Mouse (Mus musculus) MEL (cell line): ENCODE data around the gene Flcn. TPM values are rescaled to one million over a fixed set of nuclear protein-coding genes. Genes with fewer than 3 reads are reported as not detected.

ENCODE experiments used
- DNase-seq: peaks from one replicate; pipeline ENCODE4 v3.0.0; 2011; ENCODE audit warnings: low read depth, low spot score
- H3K27ac ChIP-seq: 2 replicates; pipeline ENCODE4 v1.5.1; 2012; ENCODE audit warnings: low read depth, mild to moderate bottlenecking, control low read depth, low read length, moderate library complexity; ENCODE audit not compliant: control insufficient read depth
- H3K27me3 ChIP-seq, 2 experiments: fragments of 150-350 bp in 1 of 2; sonication (generic) in 1 of 2; 2 replicates each; pipeline ENCODE4 v1.6.1; 2012; ENCODE audit warnings: low read length in 2 of 2, mild to moderate bottlenecking in 2 of 2, improper control_type of control experiment in 1 of 2, moderate library complexity in 1 of 2; ENCODE audit not compliant: insufficient read depth in 2 of 2, control insufficient read depth in 1 of 2
- H3K36me3 ChIP-seq, 2 experiments: 2 replicates each; pipeline ENCODE4 v1.6.1; 2012 to 2014; ENCODE audit warnings: low read length in 2 of 2, improper control_type of control experiment in 1 of 2, inconsistent platforms in 1 of 2, mild to moderate bottlenecking in 1 of 2; ENCODE audit not compliant: insufficient read depth in 2 of 2, control insufficient read depth in 1 of 2
- H3K4me1 ChIP-seq, 2 experiments: fragments of 150-350 bp in 1 of 2; sonication (generic) in 1 of 2; 2 replicates each; pipeline ENCODE4 v1.6.1; 2012; ENCODE audit warnings: low read length in 2 of 2, improper control_type of control experiment in 1 of 2, mild to moderate bottlenecking in 1 of 2; ENCODE audit not compliant: insufficient read depth in 2 of 2, control insufficient read depth in 1 of 2
- H3K4me3 ChIP-seq, 2 experiments: fragments of 150-350 bp in 1 of 2; sonication (generic) in 1 of 2; 2 replicates each; pipeline ENCODE4 v1.5.1; 2012; ENCODE audit warnings: low read depth in 2 of 2, low read length in 2 of 2, mild to moderate bottlenecking in 2 of 2, moderate library complexity in 2 of 2, control low read depth in 1 of 2, improper control_type of control experiment in 1 of 2; ENCODE audit not compliant: control insufficient read depth in 1 of 2, insufficient read depth in 1 of 2
- H3K79me2 ChIP-seq: 2 replicates; pipeline ENCODE4 v1.6.1; 2012; ENCODE audit warnings: mild to moderate bottlenecking, low read length, moderate library complexity; ENCODE audit not compliant: control insufficient read depth, poor library complexity, insufficient read depth
- H3K9ac ChIP-seq: 2 replicates; pipeline ENCODE4 v1.6.1; 2012; ENCODE audit warnings: low read depth, mild to moderate bottlenecking, control low read depth, low read length, moderate library complexity; ENCODE audit not compliant: control insufficient read depth, poor library complexity, severe bottlenecking
- H3K9me3 ChIP-seq: fragments of 150-350 bp; sonication (generic); replicated peaks from 2 replicates; pipeline ENCODE4 v1.6.1; 2012; ENCODE audit warnings: mild to moderate bottlenecking, low read length, improper control_type of control experiment, moderate library complexity; ENCODE audit not compliant: insufficient read depth
- BHLHE40 ChIP-seq: IDR thresholded peaks from 2 replicates; pipeline ENCODE4 v1.6.1; 2012; ENCODE audit warnings: low read depth, mild to moderate bottlenecking, inconsistent platforms, low read length, improper control_type of control experiment, borderline replicate concordance
- CHD1 ChIP-seq: IDR thresholded peaks from 2 replicates; pipeline ENCODE4 v1.6.1; 2012; ENCODE audit warnings: low read depth, mild to moderate bottlenecking, inconsistent platforms, low read length, improper control_type of control experiment
- CTCF ChIP-seq, 3 experiments: IDR thresholded peaks in 2 of 3; conservative IDR thresholded peaks in 1 of 3; 2 replicates each; pipeline ENCODE4 v1.5.1; 2011 to 2012; ENCODE audit warnings: low read length in 3 of 3, low read depth in 2 of 3, mild to moderate bottlenecking in 2 of 3, improper control_type of control experiment in 1 of 3, inconsistent platforms in 1 of 3, mixed read lengths in 1 of 3, moderate library complexity in 1 of 3; ENCODE audit not compliant: control insufficient read depth in 1 of 3, insufficient read depth in 1 of 3, poor library complexity in 1 of 3, severe bottlenecking in 1 of 3
- E2F4 ChIP-seq: IDR thresholded peaks from 2 replicates; pipeline ENCODE4 v1.6.1; 2011; ENCODE audit warnings: low read depth, low read length, improper control_type of control experiment, borderline replicate concordance
- EP300 ChIP-seq, 2 experiments: IDR thresholded peaks; 2 replicates each; pipeline ENCODE4 v1.6.1; 2011; ENCODE audit warnings: improper control_type of control experiment in 2 of 2, low read length in 2 of 2, low read depth in 1 of 2, mild to moderate bottlenecking in 1 of 2
- ETS1 ChIP-seq: IDR thresholded peaks from 2 replicates; pipeline ENCODE4 v1.6.1; 2012; ENCODE audit warnings: low read depth, mild to moderate bottlenecking, inconsistent platforms, low read length, improper control_type of control experiment, moderate library complexity
- HCFC1 ChIP-seq: IDR thresholded peaks from 2 replicates; pipeline ENCODE4 v1.6.1; 2012; ENCODE audit warnings: low read depth, mild to moderate bottlenecking, inconsistent platforms, low read length, improper control_type of control experiment, moderate library complexity
- MAX ChIP-seq: IDR thresholded peaks from 2 replicates; pipeline ENCODE4 v1.6.1; 2011; ENCODE audit warnings: low read length, improper control_type of control experiment
- MAZ ChIP-seq: IDR thresholded peaks from 2 replicates; pipeline ENCODE4 v1.6.1; 2012; ENCODE audit warnings: low read depth, mild to moderate bottlenecking, inconsistent platforms, low read length, improper control_type of control experiment
- MEF2A ChIP-seq: IDR thresholded peaks from 2 replicates; pipeline ENCODE4 v1.6.1; 2014; ENCODE audit warnings: low read depth, mild to moderate bottlenecking, inconsistent platforms, low read length, improper control_type of control experiment; ENCODE audit not compliant: poor library complexity, insufficient replicate concordance, severe bottlenecking; ENCODE audit errors: extremely low read depth
- MXI1 ChIP-seq: IDR thresholded peaks from 2 replicates; pipeline ENCODE4 v1.6.1; 2011; ENCODE audit warnings: mild to moderate bottlenecking, low read depth, low read length, improper control_type of control experiment
- MYB ChIP-seq: IDR thresholded peaks from 2 replicates; pipeline ENCODE4 v1.6.1; 2011; ENCODE audit warnings: mild to moderate bottlenecking, low read depth, low read length, improper control_type of control experiment
- MYC ChIP-seq: IDR thresholded peaks from 2 replicates; pipeline ENCODE4 v1.6.1; 2011; ENCODE audit warnings: low read depth, mild to moderate bottlenecking, low read length, improper control_type of control experiment, moderate library complexity
- NELFE ChIP-seq: IDR thresholded peaks from 2 replicates; pipeline ENCODE4 v1.6.1; 2011; ENCODE audit warnings: low read depth, low read length, improper control_type of control experiment
- NRF1 ChIP-seq: IDR thresholded peaks from 2 replicates; pipeline ENCODE4 v1.6.1; 2014; ENCODE audit warnings: low read depth, mild to moderate bottlenecking, inconsistent platforms, low read length, improper control_type of control experiment, moderate library complexity; ENCODE audit not compliant: poor library complexity, insufficient read depth, severe bottlenecking
- POLR2AphosphoS5 ChIP-seq: IDR thresholded peaks from 2 replicates; pipeline ENCODE4 v1.6.1; 2012; ENCODE audit warnings: low read depth, borderline replicate concordance, mild to moderate bottlenecking, inconsistent platforms, low read length, moderate library complexity, mixed read lengths
- RAD21 ChIP-seq: IDR thresholded peaks from 2 replicates; pipeline ENCODE4 v1.6.1; 2011; ENCODE audit warnings: mild to moderate bottlenecking, low read depth, low read length, improper control_type of control experiment
- RCOR1 ChIP-seq: IDR thresholded peaks from 2 replicates; pipeline ENCODE4 v1.6.1; 2012; ENCODE audit warnings: low read depth, mild to moderate bottlenecking, inconsistent platforms, low read length, improper control_type of control experiment
- SIN3A ChIP-seq: IDR thresholded peaks from 2 replicates; pipeline ENCODE4 v1.6.1; 2012; ENCODE audit warnings: low read length, improper control_type of control experiment, inconsistent platforms
- SMC3 ChIP-seq: IDR thresholded peaks from 2 replicates; pipeline ENCODE4 v1.6.1; 2011; ENCODE audit warnings: low read depth, low read length, improper control_type of control experiment
- TAL1 ChIP-seq: IDR thresholded peaks from 2 replicates; pipeline ENCODE4 v1.6.1; 2012; ENCODE audit warnings: mild to moderate bottlenecking, inconsistent platforms, low read length, moderate library complexity, mixed read lengths
- TBP ChIP-seq: IDR thresholded peaks from 2 replicates; pipeline ENCODE4 v1.8.0; 2011; ENCODE audit warnings: low read depth, low read length, improper control_type of control experiment
- TCF12 ChIP-seq: IDR thresholded peaks from 2 replicates; pipeline ENCODE4 v1.6.1; 2014; ENCODE audit warnings: low read depth, mild to moderate bottlenecking, inconsistent platforms, low read length, improper control_type of control experiment, moderate library complexity
- UBTF ChIP-seq: IDR thresholded peaks from 2 replicates; pipeline ENCODE4 v1.6.1; 2012; ENCODE audit warnings: low read depth, mild to moderate bottlenecking, inconsistent platforms, low read length, improper control_type of control experiment, moderate library complexity, borderline replicate concordance; ENCODE audit not compliant: insufficient read depth
- USF1 ChIP-seq: IDR thresholded peaks from 2 replicates; pipeline ENCODE4 v1.6.1; 2014; ENCODE audit warnings: low read depth, mild to moderate bottlenecking, inconsistent platforms, low read length, improper control_type of control experiment, moderate library complexity
- ZC3H11A ChIP-seq: IDR thresholded peaks from 2 replicates; pipeline ENCODE4 v1.6.1; 2012; ENCODE audit warnings: low read depth, mild to moderate bottlenecking, inconsistent platforms, low read length, improper control_type of control experiment
- ZKSCAN1 ChIP-seq: IDR thresholded peaks from 2 replicates; pipeline ENCODE4 v1.6.1; 2012; ENCODE audit warnings: low read depth, mild to moderate bottlenecking, inconsistent platforms, low read length, improper control_type of control experiment, moderate library complexity
- ZMIZ1 ChIP-seq: IDR thresholded peaks from 2 replicates; pipeline ENCODE4 v1.6.1; 2012; ENCODE audit warnings: low read depth, mild to moderate bottlenecking, inconsistent platforms, low read length, improper control_type of control experiment, moderate library complexity
- ZNF384 ChIP-seq: IDR thresholded peaks from 2 replicates; pipeline ENCODE4 v1.6.1; 2012; ENCODE audit warnings: low read depth, mild to moderate bottlenecking, inconsistent platforms, low read length, improper control_type of control experiment
- polyA plus RNA-seq, 2 experiments: library from polyadenylated mRNA; stranded (reverse) in 1 of 2; unstranded in 1 of 2; fragments of >175 nt in 1 of 2; fragments of >200 nt in 1 of 2; gene quantifications; 2 replicates each; pipeline versions ENCODE4 v1.2.1 to v1.2.4; 2012; ENCODE audit warnings: low replicate concordance in 2 of 2, low read depth in 1 of 2; ENCODE audit not compliant: insufficient read length in 2 of 2, insufficient read depth in 1 of 2, missing spikeins in 1 of 2
- total RNA-seq: library from RNA; depleted of rRNA; stranded (reverse); fragments of 300-350 nt; gene quantifications from 2 replicates; pipeline ENCODE4 v1.2.3, GENCODE M21; 2012

The Flcn gene
- total and polyA plus RNA-seq, 3 experiments: 33.7 to 36.1 TPM; not detected in 1

- H3K79me2 ChIP-seq: no peaks in the 10 kb centered on the region
- no peak for DNase-seq
- H3K4me1 ChIP-seq: peaks cover 27 to 33% of the 10 kb centered on the region in 2 experiments
- TF ChIP-seq MEF2A (no peak), TCF12 (no peak), HCFC1 (no peak), RCOR1 (no peak), NELFE (no peak), SMC3 (no peak), TAL1 (no peak), MYB (no peak), EP300 (IDR thresholded peaks at IDR 0.05; ENCODE audit: low read depth in 1 of 2, low read length in 2 of 2) (no peak), CHD1 (no peak), ZC3H11A (no peak), ETS1 (no peak), MXI1 (no peak), MAZ (no peak), CTCF (IDR thresholded peaks at IDR 0.05 in 2 of 3, conservative IDR thresholded peaks at IDR 0.05 in 1 of 3; ENCODE audit: control insufficient read depth in 1 of 3, insufficient read depth in 1 of 3, low read depth in 2 of 3, low read length in 3 of 3, poor library complexity in 1 of 3, severe bottlenecking in 1 of 3) (no peak), USF1 (no peak), ZNF384 (no peak), MAX (no peak), E2F4 (no peak), BHLHE40 (no peak)
- peaks cover 0 to 38% of the 10 kb centered on the region in 2 experiments; a peak in 3 of 4 replicates for H3K36me3 ChIP-seq
- H3K27ac ChIP-seq: no peak overlapping the region
- H3K27me3 ChIP-seq: no peaks in the 10 kb centered on the region
- no peaks in the 10 kb centered on the region for H3K9me3 ChIP-seq
- H3K4me3 ChIP-seq: no peak overlapping the region
- no peak overlapping the region for H3K9ac ChIP-seq
Observed at GRCm38 (mm10) chr11:59743307-59743706, 66.5 kb downstream of the Flcn start.

GRCm38 (mm10) chr11:59741915-59742314, 67.9 kb downstream of the Flcn start:
- H3K27ac ChIP-seq: no peak overlapping the region
- no peak for DNase-seq
- H3K79me2 ChIP-seq: no peaks in the 10 kb centered on the region
- TF ChIP-seq TCF12 (no peak), POLR2AphosphoS5 (no peak), MAZ (no peak), UBTF (no peak), NRF1 (no peak), TBP (no peak), ZKSCAN1 (no peak), TAL1 (no peak), E2F4 (no peak), RAD21 (no peak), EP300 (IDR thresholded peaks at IDR 0.05; ENCODE audit: low read depth in 1 of 2, low read length in 2 of 2) (no peak), SIN3A (no peak), CTCF (IDR thresholded peaks at IDR 0.05 in 2 of 3, conservative IDR thresholded peaks at IDR 0.05 in 1 of 3; ENCODE audit: control insufficient read depth in 1 of 3, insufficient read depth in 1 of 3, low read depth in 2 of 3, low read length in 3 of 3, poor library complexity in 1 of 3, severe bottlenecking in 1 of 3) (no peak), MYB (no peak), MYC (no peak), ZMIZ1 (no peak)
- H3K36me3 ChIP-seq: peaks cover 0 to 44% of the 10 kb centered on the region in 2 experiments; a peak in 3 of 4 replicates
- H3K4me1 ChIP-seq: peaks cover 28 to 36% of the 10 kb centered on the region in 2 experiments
- H3K4me3 ChIP-seq: no peak overlapping the region
- no peak overlapping the region for H3K9ac ChIP-seq
- H3K27me3 ChIP-seq: no peaks in the 10 kb centered on the region
- no peaks in the 10 kb centered on the region for H3K9me3 ChIP-seq
